In the genomic region with DNA sequence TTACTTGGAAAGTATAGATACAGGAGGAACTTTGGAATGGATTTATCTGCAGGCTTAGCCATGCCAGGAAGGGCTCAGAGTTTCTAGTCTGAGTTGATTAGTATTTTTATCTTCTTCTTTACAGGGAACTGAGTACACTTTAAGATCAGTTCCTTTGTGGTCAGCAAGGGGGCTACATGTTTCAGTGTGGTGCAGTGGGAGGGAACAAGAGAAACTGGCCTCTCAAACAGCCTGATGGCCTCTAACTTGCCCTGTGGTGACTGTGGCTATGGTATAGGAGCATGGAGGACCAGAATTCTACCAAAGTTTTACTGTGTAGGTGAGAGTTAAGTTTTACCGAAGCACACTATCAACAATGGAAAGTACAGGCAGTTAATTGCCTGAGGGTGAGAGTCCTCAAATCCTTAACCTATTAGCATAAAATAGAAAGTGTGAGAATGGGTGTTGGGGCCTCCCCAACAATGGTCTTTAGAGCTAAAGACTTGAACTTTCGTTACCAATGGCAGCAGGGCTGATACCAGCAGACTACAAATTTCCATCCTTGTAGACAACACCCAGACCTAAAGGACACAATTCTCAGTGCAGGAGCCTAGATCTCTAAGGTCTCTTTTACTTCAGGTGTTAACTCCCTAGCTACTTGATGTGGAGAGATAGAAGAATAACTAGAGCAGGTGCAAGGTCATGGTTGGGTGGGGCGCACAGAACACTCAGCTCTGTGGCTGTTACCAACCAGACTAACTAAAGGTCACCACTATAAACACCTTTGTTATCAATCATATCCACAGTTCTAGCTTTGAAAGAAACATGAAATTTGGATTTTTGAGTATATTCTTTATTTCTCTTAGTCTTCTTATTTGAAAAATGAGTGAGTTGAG, we compare ENCODE assay signal across 30 mouse cellular contexts. TPM values are rescaled to one million over a fixed set of nuclear protein-coding genes. Genes with fewer than 3 reads are reported as not detected.
DNase-seq lines count a peak whose midpoint lies in the region; ATAC-seq and TF ChIP-seq lines count a peak whose summit lies in the region.
"Had no signal": no experiment of that assay in that cellular context is flagged by ENCODE, and none has a peak within 500 bp of the region (broad histone marks: within the 10 kb centered on the region; RNA-seq: fewer than 3 reads in every experiment).

No protein-coding gene starts in this region.

- dilution Hi-C loops in CH12.LX (cut with MboI; ENCODE audit: extremely low pct_ligation_motif_present, extremely low pct_unique_long_range_greater_than_20kb, low sequenced_read_pairs) = no loop called here

- peak; percentile 80 for ATAC-seq in megakaryocyte progenitor cell, adult 5-6 weeks (replicated peaks; ENCODE audit: poor library complexity)
- ATAC-seq in monocyte, adult 5-6 weeks (replicated peaks; ENCODE audit: insufficient number of reproducible peaks, low FRiP score, low TSS enrichment, poor library complexity, severe bottlenecking) = no peak
- no peak for ATAC-seq in lung, postnatal 0 days
- ATAC-seq: forebrain, embryonic 16.5 days; hindbrain, postnatal 0 days; liver, embryonic 12.5 days had no signal

- intact Hi-C loops in gastrocnemius, adult 2 months (cut with DNase I) = no loop called here

- no peak overlapping the region for H3K4me3 ChIP-seq in gastrocnemius, adult 2 months
- no peak overlapping the region for H3K4me3 ChIP-seq in CH12.LX (replicated peaks in 1 of 3; ENCODE audit: low read depth in 2 of 3, low read length in 2 of 3, poor library complexity in 1 of 3)
- no peak overlapping the region for H3K4me3 ChIP-seq in lung, postnatal 0 days (ENCODE audit: low read depth, low read length)
- H3K4me3 ChIP-seq: embryonic facial prominence, embryonic 10.5 days; limb, embryonic 13.5 days; liver, embryonic 12.5 days; neural tube, embryonic 15.5 days had no signal

- TF ChIP-seq RAD21 in CH12.LX (IDR thresholded peaks at IDR 0.05; ENCODE audit: low read depth, low read length) = peak; percentile 1

- TF ChIP-seq EP300 in CH12.LX (IDR thresholded peaks at IDR 0.05; ENCODE audit: low read length) = peak; percentile 69
- no peak for TF ChIP-seq EP300 in lung, postnatal 0 days (IDR thresholded peaks at IDR 0.05)

- no peaks in the 10 kb centered on the region for H3K36me3 ChIP-seq in CH12.LX (replicated peaks in 1 of 2; ENCODE audit: control insufficient read depth in 1 of 2, insufficient read depth in 1 of 2, low read length in 1 of 2)
- no peaks in the 10 kb centered on the region for H3K36me3 ChIP-seq in lung, postnatal 0 days (ENCODE audit: insufficient read depth, low read length)
- H3K36me3 ChIP-seq: embryonic facial prominence, embryonic 10.5 days; limb, embryonic 13.5 days; liver, embryonic 12.5 days; neural tube, embryonic 15.5 days had no signal

- in situ Hi-C loops in CH12.LX (cut with MboI; ENCODE audit: low pct_ligation_motif_present, low pct_unique_long_range_greater_than_20kb, low sequenced_read_pairs) = loop anchor here (10.0 kb wide), 2 partner anchors 194 to 806 kb away; no protein-coding TSS in a partner anchor

- no peaks in the 10 kb centered on the region for H3K27me3 ChIP-seq in CH12.LX (replicated peaks)
- H3K27me3 ChIP-seq in lung, postnatal 0 days (replicated peaks; ENCODE audit: insufficient read depth, low read length) = no peaks in the 10 kb centered on the region
- H3K27me3 ChIP-seq: limb, embryonic 13.5 days; liver, embryonic 12.5 days; neural tube, embryonic 15.5 days had no signal

- H3K79me2 ChIP-seq in CH12.LX (replicated peaks; ENCODE audit: control insufficient read depth, extremely low read depth, insufficient read depth, poor library complexity, severe bottlenecking) = peaks cover 2% of the 10 kb centered on the region; the same call in 1 of the 2 replicates

- no peak for TF ChIP-seq CTCF in gastrocnemius, adult 2 months (IDR thresholded peaks at IDR 0.05)
- TF ChIP-seq CTCF in CH12.LX (conservative IDR thresholded peaks at IDR 0.05 in 1 of 2, IDR thresholded peaks at IDR 0.05 in 1 of 2; ENCODE audit: low read depth in 2 of 2, low read length in 2 of 2) = peak in 1 of 2 experiments; percentile 22; a peak in 1 of 4 replicates
- TF ChIP-seq CTCF in lung, postnatal 0 days (IDR thresholded peaks at IDR 0.05) = no peak

- no peak for TF ChIP-seq POLR2A in CH12.LX (IDR thresholded peaks at IDR 0.05; ENCODE audit: low read depth, low read length)

- H3K9me3 ChIP-seq in CH12.LX (replicated peaks; ENCODE audit: low read length) = no peaks in the 10 kb centered on the region
- no peaks in the 10 kb centered on the region for H3K9me3 ChIP-seq in lung, postnatal 0 days (ENCODE audit: low read length)
- H3K9me3 ChIP-seq: embryonic facial prominence, embryonic 10.5 days; limb, embryonic 13.5 days; liver, embryonic 12.5 days; neural tube, embryonic 15.5 days had no signal

- 59% methylated on average over 3 of the region's 3 CpGs for WGBS in lung, postnatal 0 days

- H3K27ac ChIP-seq in gastrocnemius, adult 2 months = peak overlapping the region; percentile 74
- H3K27ac ChIP-seq in CH12.LX (ENCODE audit: insufficient read depth, low read depth) = peak overlapping the region; percentile 63
- H3K27ac ChIP-seq in lung, postnatal 0 days (ENCODE audit: low read length) = no peak overlapping the region
- H3K27ac ChIP-seq: embryonic facial prominence, embryonic 10.5 days; hindbrain, postnatal 0 days; limb, embryonic 13.5 days; liver, embryonic 12.5 days; neural tube, embryonic 15.5 days had no signal

- peak overlapping the region; percentile 63 for H3K4me2 ChIP-seq in CH12.LX (ENCODE audit: insufficient read depth, low read depth, poor library complexity, severe bottlenecking)
- H3K4me2 ChIP-seq in lung, postnatal 0 days (replicated peaks; ENCODE audit: low read depth, low read length) = no peak overlapping the region
- H3K4me2 ChIP-seq: limb, embryonic 13.5 days; liver, embryonic 12.5 days; neural tube, embryonic 15.5 days had no signal

- no peak for DNase-seq in gastrocnemius, adult 2 months
- DNase-seq in gastrocnemius, postnatal 4 days (ENCODE audit: low spot score in 2 of 2) = no peak
- DNase-seq in CH12.LX (ENCODE audit: extremely low read depth) = no peak
- DNase-seq in induced T-regulatory cell, adult 2 months (ENCODE audit: low read depth) = peak; percentile 59
- DNase-seq in lung, postnatal 0 days (ENCODE audit: low spot score) = no peak
- no peak for DNase-seq in layer of hippocampus, adult 9-10 months (ENCODE audit: low spot score)
- DNase-seq: adrenal gland, adult 8-10 months; cerebellum, adult 8-10 months; gastrocnemius, postnatal 25 days; kidney, adult 8-10 months; kidney, postnatal 14 days; lung, adult 18-20 months; lung, postnatal 14 days; thymus, postnatal 14 days had no signal

- H3K4me1 ChIP-seq in CH12.LX (ENCODE audit: control insufficient read depth in 1 of 2, insufficient read depth in 2 of 2) = peaks cover 20 to 73% of the 10 kb centered on the region in 2 experiments
- no peaks in the 10 kb centered on the region for H3K4me1 ChIP-seq in lung, postnatal 0 days (ENCODE audit: insufficient read depth, low read depth, low read length)
- H3K4me1 ChIP-seq: limb, embryonic 13.5 days; neural tube, embryonic 15.5 days had no signal

- H3K9ac ChIP-seq in CH12.LX (ENCODE audit: insufficient read depth, low read depth) = peak overlapping the region; percentile 53; the same call in 1 of the 2 replicates
- H3K9ac ChIP-seq in lung, postnatal 0 days (replicated peaks; ENCODE audit: low read depth) = no peak overlapping the region
- H3K9ac ChIP-seq: limb, embryonic 13.5 days; liver, embryonic 12.5 days; neural tube, embryonic 15.5 days had no signal

TF ChIP-seq in CH12.LX, 34 proteins besides CTCF, POLR2A, EP300 and RAD21 (continues in another document):
- TF ChIP-seq SIN3A (IDR thresholded peaks at IDR 0.05; ENCODE audit: low read length) (0 out of 2 replicates have a peak, but pooled peaks have one; percentile 43), CHD1 (IDR thresholded peaks at IDR 0.05; ENCODE audit: low read depth, low read length) (no peak), ZMIZ1 (IDR thresholded peaks at IDR 0.05; ENCODE audit: low read depth, low read length) (no peak; the same call in 1 of the 2 replicates)

RNA-seq across cellular contexts. Expression of a gene that starts 10.0 kb away (rescaled TPM):
- not detected for total RNA-seq in gastrocnemius, adult 2 months (2021)
- not detected for total RNA-seq in gastrocnemius, postnatal 4 days (2021)
- total RNA-seq in CH12.LX (2012; rRNA removed) (13.8 and 14.5 TPM in 2 replicates), CH12.LX (2014; rRNA removed) (8.3 and 8.7 TPM in 2 replicates)
- polyA plus RNA-seq in CH12.LX (2012; ENCODE audit: insufficient read length, low read depth) = 3.9 and 4.7 TPM in 2 replicates
- 0.86 and 1.1 TPM in 2 replicates for total RNA-seq in megakaryocyte progenitor cell, adult 5-6 weeks (2015)
- total RNA-seq in megakaryocyte progenitor cell, adult 5-6 weeks (2017) = 0.78 and 2.0 TPM in 2 replicates
- 1.7 TPM in 1 of 3 replicates, not detected in the others for total RNA-seq in monocyte, adult 5-6 weeks (2017)
- 0.08 and 0.18 TPM in 2 replicates for polyA plus RNA-seq in lung, postnatal 0 days (2015; fragmentation: Nextera tagmentation; extraction: Ambion mirVana)
- total RNA-seq: adrenal gland, adult 8-10 months; gastrocnemius, postnatal 25 days; layer of hippocampus, adult 18-20 months; layer of hippocampus, postnatal 25 days; left cerebral cortex, postnatal 14 days; MEL had no signal
- polyA plus RNA-seq: embryonic facial prominence, embryonic 10.5 days; forebrain, embryonic 16.5 days; hindbrain, embryonic 11.5 days; hindbrain, postnatal 0 days; limb, embryonic 13.5 days; liver, embryonic 12.5 days; midbrain, postnatal 0 days; neural tube, embryonic 15.5 days had no signal

RNA-seq across cellular contexts. Expression of a gene that starts 18.9 kb away (rescaled TPM):
- total RNA-seq in gastrocnemius, adult 2 months (2021) = 10 to 100 TPM; 64.8 to 82.8 TPM
- total RNA-seq in gastrocnemius, postnatal 4 days (2021) = 10 to 100 TPM; 57.2 to 61.9 TPM
- 59.9 and 63.8 TPM in 2 replicates for total RNA-seq in CH12.LX (2012; rRNA removed)
- total RNA-seq in CH12.LX (2014; rRNA removed) = 78.0 and 78.7 TPM in 2 replicates
- polyA plus RNA-seq in CH12.LX (2012; ENCODE audit: insufficient read length, low read depth) = 65.6 and 80.6 TPM in 2 replicates
- total RNA-seq in megakaryocyte progenitor cell, adult 5-6 weeks (2015) = 41.5 and 62.0 TPM in 2 replicates
- 14.3 and 17.6 TPM in 2 replicates for total RNA-seq in megakaryocyte progenitor cell, adult 5-6 weeks (2017)
- total RNA-seq in monocyte, adult 5-6 weeks (2017) = 14.5 to 60.0 TPM (median 53.1 TPM) in 3 replicates
- 80.4 and 81.8 TPM in 2 replicates for polyA plus RNA-seq in lung, postnatal 0 days (2015; fragmentation: Nextera tagmentation; extraction: Ambion mirVana)

RNA-seq across cellular contexts. Expression of a gene that starts 38.7 kb away (rescaled TPM):
- total RNA-seq in gastrocnemius, adult 2 months (2021) = 10 to 100 TPM; 20.2 to 25.4 TPM
- 10 to 100 TPM; 10.5 to 13.0 TPM for total RNA-seq in gastrocnemius, postnatal 4 days (2021)
- total RNA-seq in CH12.LX (2012; rRNA removed) = 77.2 and 91.4 TPM in 2 replicates
- total RNA-seq in CH12.LX (2014; rRNA removed) = 70.3 and 74.5 TPM in 2 replicates
- polyA plus RNA-seq in CH12.LX (2012; ENCODE audit: insufficient read length, low read depth) = 72.3 and 75.6 TPM in 2 replicates
- total RNA-seq in megakaryocyte progenitor cell, adult 5-6 weeks (2015) = 68.8 and 73.1 TPM in 2 replicates
- 28.9 and 34.3 TPM in 2 replicates for total RNA-seq in megakaryocyte progenitor cell, adult 5-6 weeks (2017)
- total RNA-seq in monocyte, adult 5-6 weeks (2017) = 7.1 to 14.9 TPM (median 10.7 TPM) in 3 replicates
- 13.4 and 14.2 TPM in 2 replicates for polyA plus RNA-seq in lung, postnatal 0 days (2015; fragmentation: Nextera tagmentation; extraction: Ambion mirVana)

RNA-seq across cellular contexts. Expression of a gene that starts 54.1 kb away (rescaled TPM):
- total RNA-seq in gastrocnemius, adult 2 months (2021) = not detected
- total RNA-seq in gastrocnemius, postnatal 4 days (2021) = not detected
- total RNA-seq in CH12.LX (2012; rRNA removed) (not detected in 2 replicates), CH12.LX (2014; rRNA removed) (not detected in 2 replicates)
- polyA plus RNA-seq in CH12.LX (2012; ENCODE audit: insufficient read length, low read depth) = not detected in 2 replicates
- not detected in 2 replicates for total RNA-seq in megakaryocyte progenitor cell, adult 5-6 weeks (2015)
- total RNA-seq in megakaryocyte progenitor cell, adult 5-6 weeks (2017) = not detected in 2 replicates
- total RNA-seq in monocyte, adult 5-6 weeks (2017) = not detected in 3 replicates
- polyA plus RNA-seq in lung, postnatal 0 days (2015; fragmentation: Nextera tagmentation; extraction: Ambion mirVana) = not detected in 2 replicates
- total RNA-seq: adrenal gland, adult 8-10 months; gastrocnemius, postnatal 25 days; hindbrain, postnatal 0 days; layer of hippocampus, adult 18-20 months; layer of hippocampus, postnatal 25 days; left cerebral cortex, postnatal 14 days; MEL; midbrain, postnatal 0 days had no signal
- polyA plus RNA-seq: embryonic facial prominence, embryonic 10.5 days; forebrain, embryonic 16.5 days; heart, embryonic 16.5 days; hindbrain, embryonic 11.5 days; hindbrain, postnatal 0 days; limb, embryonic 13.5 days; liver, embryonic 12.5 days; midbrain, postnatal 0 days; neural tube, embryonic 15.5 days; testis, adult 2 months had no signal
